Mouse (Mus musculus): ENCODE data around the gene Il17re. TPM values are rescaled to one million over a fixed set of nuclear protein-coding genes. Genes with fewer than 3 reads are reported as not detected.
A peak's percentile ranks its signal among the peaks of the same experiment; 100 is the strongest.

Il17re gene
- polyA plus RNA-seq, 1 experiment, result 10.0 TPM

DNA sequence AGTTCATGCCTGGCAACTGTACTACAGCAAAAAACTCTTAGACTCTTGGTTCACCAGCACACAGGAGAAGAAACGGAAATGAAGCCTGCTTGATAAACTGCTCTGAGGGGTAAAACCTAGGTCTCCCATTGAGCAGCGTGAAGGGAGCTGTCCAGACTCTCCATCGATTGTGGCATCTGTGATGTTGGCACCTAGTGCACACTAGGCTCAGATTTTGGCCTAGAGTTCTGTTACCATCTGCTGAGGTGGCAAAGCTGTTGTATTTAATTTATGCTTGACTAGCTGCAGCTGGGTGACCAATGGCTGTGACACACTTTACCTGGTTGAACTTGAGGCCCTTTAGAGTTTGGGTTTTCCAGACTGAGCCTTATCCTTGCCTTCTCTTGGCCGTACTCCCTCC is 10.6 kb upstream of the Il17re start:
- WGBS, result 84% methylated on average over 4 of the region's 4 CpGs
- TF ChIP-seq POLR2A (IDR thresholded peaks at IDR 0.05; ENCODE audit: borderline replicate concordance, control insufficient read depth, low read depth, low read length) (no peak), CTCF (IDR thresholded peaks at IDR 0.05; ENCODE audit: control insufficient read depth, insufficient read depth, low read length) (no peak)
- H3K27ac ChIP-seq (ENCODE audit: control insufficient read depth, insufficient read depth, low read depth, low read length, poor library complexity), result no peak overlapping the region
- no peak overlapping the region for H3K4me3 ChIP-seq (replicated peaks; ENCODE audit: control insufficient read depth, low read depth, low read length)
- peaks cover 1% of the 10 kb centered on the region; the same call in 1 of the 2 replicates for H3K4me1 ChIP-seq (ENCODE audit: control insufficient read depth, insufficient read depth, low read length)

DNA sequence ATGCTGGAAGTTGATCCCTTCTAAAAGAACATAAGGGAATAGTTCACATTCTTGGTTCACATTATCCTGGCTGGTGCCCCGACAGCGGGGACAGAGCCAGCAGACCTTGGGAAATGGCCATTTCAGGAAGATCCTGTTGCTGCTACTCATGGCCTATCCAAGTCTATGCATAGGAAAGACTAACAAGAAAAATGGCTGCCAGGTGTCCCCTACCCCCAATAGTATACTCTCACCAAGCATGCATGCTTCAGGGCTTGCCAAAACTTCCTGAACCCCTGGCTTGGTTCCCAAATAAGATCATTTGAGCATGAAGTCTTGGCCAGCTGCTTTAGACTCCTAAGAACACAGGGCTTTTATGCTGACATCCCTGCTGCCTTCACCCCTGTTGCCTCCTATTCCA is 6.4 kb upstream of the Il17re start:
- TF ChIP-seq CTCF (IDR thresholded peaks at IDR 0.05; ENCODE audit: control insufficient read depth, insufficient read depth, low read length) (no peak), POLR2A (IDR thresholded peaks at IDR 0.05; ENCODE audit: borderline replicate concordance, control insufficient read depth, low read depth, low read length) (no peak)
- H3K4me1 ChIP-seq (ENCODE audit: control insufficient read depth, insufficient read depth, low read length), result no peaks in the 10 kb centered on the region; the same call in 1 of the 2 replicates
- WGBS, result 84% methylated on average over 2 of the region's 2 CpGs
- H3K27ac ChIP-seq (ENCODE audit: control insufficient read depth, insufficient read depth, low read depth, low read length, poor library complexity), result no peak overlapping the region
- H3K4me3 ChIP-seq (replicated peaks; ENCODE audit: control insufficient read depth, low read depth, low read length), result no peak overlapping the region

DNA sequence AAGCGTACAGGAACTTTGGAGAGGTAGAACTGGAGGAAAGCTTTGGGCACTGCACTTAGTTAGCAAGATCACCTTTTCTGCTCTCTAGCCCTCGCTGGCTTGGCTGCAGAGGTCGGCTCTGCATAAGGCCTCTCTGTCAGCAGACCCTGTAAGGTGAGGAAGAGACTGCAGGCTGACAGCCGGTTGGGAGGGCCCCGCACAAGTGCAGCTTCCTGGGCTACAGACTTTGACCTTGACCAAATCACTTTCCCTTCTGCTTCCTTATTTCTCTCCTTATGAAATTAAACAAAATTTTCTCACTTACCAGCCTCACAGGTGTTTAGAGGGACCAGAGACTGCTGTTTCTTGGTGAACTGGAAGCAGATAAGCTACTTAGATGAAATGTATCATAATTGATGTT is 3.3 kb upstream of the Il17re start:
- TF ChIP-seq CTCF (IDR thresholded peaks at IDR 0.05; ENCODE audit: control insufficient read depth, insufficient read depth, low read length), result no peak
- H3K27ac ChIP-seq (ENCODE audit: control insufficient read depth, insufficient read depth, low read depth, low read length, poor library complexity), result no peak overlapping the region
- WGBS, result 22% methylated on average over 5 of the region's 5 CpGs
- no peak overlapping the region for H3K4me3 ChIP-seq (replicated peaks; ENCODE audit: control insufficient read depth, low read depth, low read length)
- no peaks in the 10 kb centered on the region; the same call in none of the 2 replicates for H3K4me1 ChIP-seq (ENCODE audit: control insufficient read depth, insufficient read depth, low read length)

DNA sequence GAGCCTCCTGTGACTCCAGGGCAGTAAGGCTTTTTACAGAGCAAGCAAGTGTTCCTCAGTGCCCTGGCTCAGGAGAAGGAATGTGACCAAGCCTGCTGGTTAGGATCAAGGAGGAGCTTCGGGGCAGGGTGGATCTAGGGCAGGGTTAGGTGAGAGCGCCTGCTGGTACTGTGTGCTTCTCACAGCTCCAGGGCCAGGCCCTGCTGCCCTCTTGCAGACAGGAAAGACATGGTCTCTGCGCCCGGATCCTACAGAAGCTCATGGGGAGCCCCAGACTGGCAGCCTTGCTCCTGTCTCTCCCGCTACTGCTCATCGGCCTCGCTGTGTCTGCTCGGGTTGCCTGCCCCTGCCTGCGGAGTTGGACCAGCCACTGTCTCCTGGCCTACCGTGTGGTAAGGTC is 351 bp downstream of the Il17re start:
- WGBS, result 35% methylated on average over 10 of the region's 10 CpGs
- Histone ChIP-seq H3K4me3 (replicated peaks; ENCODE audit: control insufficient read depth, low read depth, low read length) (no peak overlapping the region), H3K27ac (ENCODE audit: control insufficient read depth, insufficient read depth, low read depth, low read length, poor library complexity) (no peak overlapping the region), H3K4me1 (ENCODE audit: control insufficient read depth, insufficient read depth, low read length) (no peaks in the 10 kb centered on the region; the same call in none of the 2 replicates)
- TF ChIP-seq POLR2A (IDR thresholded peaks at IDR 0.05; ENCODE audit: borderline replicate concordance, control insufficient read depth, low read depth, low read length) (no peak), CTCF (IDR thresholded peaks at IDR 0.05; ENCODE audit: control insufficient read depth, insufficient read depth, low read length) (no peak)

DNA sequence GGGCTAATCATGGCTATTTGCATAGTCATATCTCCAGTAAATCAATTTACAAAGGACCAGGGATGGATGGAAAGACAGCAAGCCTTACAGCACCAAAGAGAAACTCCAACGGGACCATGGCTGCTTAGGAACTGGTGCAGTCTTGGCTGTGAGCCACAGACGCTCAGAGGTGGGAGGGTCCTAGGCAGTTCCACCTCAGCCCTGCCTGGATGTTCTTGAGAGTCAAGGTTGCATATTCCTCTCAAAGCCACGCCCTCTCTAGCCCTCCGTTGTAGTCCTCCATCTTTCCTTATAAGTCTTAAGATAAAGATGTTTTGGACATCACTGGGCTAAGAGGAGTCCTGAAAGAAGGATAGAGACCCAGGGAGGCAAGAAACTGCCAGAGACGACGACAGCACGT is 5.8 kb downstream of the Il17re start:
- Histone ChIP-seq H3K4me3 (replicated peaks; ENCODE audit: control insufficient read depth, low read depth, low read length) (no peak overlapping the region), H3K27ac (ENCODE audit: control insufficient read depth, insufficient read depth, low read depth, low read length, poor library complexity) (no peak overlapping the region), H3K4me1 (ENCODE audit: control insufficient read depth, insufficient read depth, low read length) (peaks cover 2% of the 10 kb centered on the region)
- TF ChIP-seq POLR2A (IDR thresholded peaks at IDR 0.05; ENCODE audit: borderline replicate concordance, control insufficient read depth, low read depth, low read length) (no peak), CTCF (IDR thresholded peaks at IDR 0.05; ENCODE audit: control insufficient read depth, insufficient read depth, low read length) (no peak)
- whole genome bisulfite sequencing, result 73% methylated on average over 7 of the region's 7 CpGs

DNA sequence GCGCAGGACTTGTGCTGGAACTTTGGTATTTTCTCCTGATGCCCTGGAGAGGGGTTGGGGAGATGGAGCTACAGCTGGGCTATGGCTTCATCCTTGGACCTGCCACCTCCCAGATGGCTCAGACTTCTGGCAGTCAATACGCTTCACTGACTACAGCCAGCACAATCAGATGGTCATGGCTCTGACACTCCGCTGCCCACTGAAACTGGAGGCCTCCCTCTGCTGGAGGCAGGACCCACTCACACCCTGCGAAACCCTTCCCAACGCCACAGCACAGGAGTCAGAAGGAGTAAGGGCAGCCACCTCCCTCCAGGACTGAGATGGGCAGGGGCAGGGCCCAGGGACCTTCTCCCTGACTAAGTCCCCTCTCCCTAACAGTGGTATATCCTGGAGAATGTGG is 7.3 kb downstream of the Il17re start:
- TF ChIP-seq CTCF (IDR thresholded peaks at IDR 0.05; ENCODE audit: control insufficient read depth, insufficient read depth, low read length), result no peak
- no peak for TF ChIP-seq POLR2A (IDR thresholded peaks at IDR 0.05; ENCODE audit: borderline replicate concordance, control insufficient read depth, low read depth, low read length)
- Histone ChIP-seq H3K27ac (ENCODE audit: control insufficient read depth, insufficient read depth, low read depth, low read length, poor library complexity) (no peak overlapping the region), H3K4me3 (replicated peaks; ENCODE audit: control insufficient read depth, low read depth, low read length) (no peak overlapping the region), H3K4me1 (ENCODE audit: control insufficient read depth, insufficient read depth, low read length) (peaks cover 4% of the 10 kb centered on the region)
- 76% methylated on average over 5 of the region's 5 CpGs for WGBS

DNA sequence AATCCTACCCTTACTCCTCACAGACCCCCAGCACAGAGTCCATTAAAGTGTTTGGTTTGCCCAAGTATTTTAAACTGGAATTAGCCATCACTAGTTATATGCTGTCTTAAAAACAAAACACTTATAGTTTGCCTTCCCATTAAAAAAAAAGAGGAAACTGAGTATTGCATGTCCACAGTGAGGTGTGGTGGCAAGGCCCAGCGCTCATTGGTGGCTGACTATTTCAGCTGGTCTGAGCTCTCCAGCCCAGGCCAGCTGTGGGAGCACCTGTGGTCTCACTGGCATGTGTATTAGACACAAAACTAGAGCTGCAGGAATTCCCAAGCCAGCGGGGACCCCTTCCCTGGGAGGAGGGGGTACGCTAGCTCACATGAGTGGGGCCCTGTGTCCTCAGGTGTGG is 10.2 kb downstream of the Il17re start:
- no peak overlapping the region for H3K4me3 ChIP-seq (replicated peaks; ENCODE audit: control insufficient read depth, low read depth, low read length)
- H3K27ac ChIP-seq (ENCODE audit: control insufficient read depth, insufficient read depth, low read depth, low read length, poor library complexity), result no peak overlapping the region
- 64% methylated on average over 3 of the region's 3 CpGs for WGBS
- TF ChIP-seq POLR2A (IDR thresholded peaks at IDR 0.05; ENCODE audit: borderline replicate concordance, control insufficient read depth, low read depth, low read length), result no peak
- no peak for TF ChIP-seq CTCF (IDR thresholded peaks at IDR 0.05; ENCODE audit: control insufficient read depth, insufficient read depth, low read length)
- H3K4me1 ChIP-seq (ENCODE audit: control insufficient read depth, insufficient read depth, low read length), result peaks cover 4% of the 10 kb centered on the region

DNA sequence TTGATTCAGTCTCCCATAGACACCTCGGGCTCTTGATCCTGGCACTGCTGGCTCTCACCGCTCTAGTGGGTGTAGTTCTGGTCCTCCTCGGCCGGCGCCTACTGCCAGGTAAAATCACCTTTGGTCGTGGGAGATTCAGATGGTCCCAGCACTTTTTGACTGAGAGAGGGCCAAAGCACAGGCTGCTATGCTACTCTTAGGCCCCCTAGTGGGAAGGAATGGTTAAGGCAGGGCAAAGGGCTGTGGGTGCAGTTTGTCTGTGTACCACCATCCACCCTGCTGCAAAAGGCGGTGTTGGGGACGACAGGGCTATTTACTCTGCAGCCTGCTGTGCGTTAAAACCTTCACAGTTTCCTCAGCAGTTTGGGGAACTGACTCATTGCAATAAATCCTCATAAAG is 10.7 kb downstream of the Il17re start:
- peak; percentile 82 for TF ChIP-seq CTCF (IDR thresholded peaks at IDR 0.05; ENCODE audit: control insufficient read depth, insufficient read depth, low read length)
- no peak for TF ChIP-seq POLR2A (IDR thresholded peaks at IDR 0.05; ENCODE audit: borderline replicate concordance, control insufficient read depth, low read depth, low read length)
- WGBS, result 11% methylated on average over 9 of the region's 9 CpGs
- no peak overlapping the region for H3K27ac ChIP-seq (ENCODE audit: control insufficient read depth, insufficient read depth, low read depth, low read length, poor library complexity)
- H3K4me3 ChIP-seq (replicated peaks; ENCODE audit: control insufficient read depth, low read depth, low read length), result no peak overlapping the region
- peaks cover 4% of the 10 kb centered on the region for H3K4me1 ChIP-seq (ENCODE audit: control insufficient read depth, insufficient read depth, low read length)

DNA sequence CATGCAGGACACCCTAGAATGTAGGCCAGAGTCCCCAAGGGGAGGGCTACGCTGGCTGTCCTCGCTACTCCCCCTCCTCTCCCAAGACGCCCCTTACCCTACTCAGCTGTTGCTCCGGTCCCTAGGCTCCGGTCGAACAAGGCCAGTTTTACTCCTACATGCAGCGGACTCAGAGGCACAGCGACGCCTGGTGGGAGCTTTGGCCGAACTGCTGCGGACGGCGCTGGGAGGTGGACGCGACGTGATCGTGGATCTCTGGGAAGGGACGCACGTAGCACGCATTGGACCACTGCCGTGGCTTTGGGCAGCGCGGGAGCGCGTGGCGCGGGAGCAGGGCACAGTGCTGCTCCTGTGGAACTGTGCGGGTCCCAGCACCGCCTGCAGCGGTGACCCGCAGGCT is 11.1 kb downstream of the Il17re start:
- Histone ChIP-seq H3K4me3 (replicated peaks; ENCODE audit: control insufficient read depth, low read depth, low read length) (peak overlapping the region; percentile 29), H3K27ac (ENCODE audit: control insufficient read depth, insufficient read depth, low read depth, low read length, poor library complexity) (no peak overlapping the region)
- WGBS, result 8% methylated on average over 31 of the region's 31 CpGs

More for the DNA sequence above, 11.1 kb downstream of the Il17re start:
- peaks cover 4% of the 10 kb centered on the region for H3K4me1 ChIP-seq (ENCODE audit: control insufficient read depth, insufficient read depth, low read length)
- TF ChIP-seq POLR2A (IDR thresholded peaks at IDR 0.05; ENCODE audit: borderline replicate concordance, control insufficient read depth, low read depth, low read length) (no peak), CTCF (IDR thresholded peaks at IDR 0.05; ENCODE audit: control insufficient read depth, insufficient read depth, low read length) (peak; percentile 88)

All from bone marrow, adult 2 months (tissue).